Mouse (Mus musculus) limb, embryonic 12.5 days (tissue): ENCODE data around the gene Galntl6. TPM values are rescaled to one million over a fixed set of nuclear protein-coding genes. Genes with fewer than 3 reads are reported as not detected.

ENCODE experiments used
- ATAC-seq: fragments of 200-750 bp; cut with Nextera tagmentation; 2 replicates; pipeline ENCODE4 v1.8.0; 2017; ENCODE audit warnings: low read depth, moderate TSS enrichment; ENCODE audit not compliant: insufficient number of reproducible peaks, insufficient read depth, low FRiP score, low TSS enrichment
- H3K27ac ChIP-seq: fragments of 300-500 bp; sonication (generic); 2 replicates; pipeline ENCODE4 v1.5.1; 2016; ENCODE audit warnings: mild to moderate bottlenecking, moderate library complexity
- H3K27me3 ChIP-seq: fragments of 300-500 bp; sonication (generic); 2 replicates; pipeline ENCODE4 v1.6.1; 2016; ENCODE audit warnings: mild to moderate bottlenecking, moderate library complexity
- H3K36me3 ChIP-seq: fragments of 300-500 bp; sonication (generic); 2 replicates; pipeline ENCODE4 v1.6.1; 2016; ENCODE audit warnings: mild to moderate bottlenecking, moderate library complexity
- H3K4me1 ChIP-seq: fragments of 300-500 bp; sonication (generic); replicated peaks from 2 replicates; pipeline ENCODE4 v1.6.1; 2016
- H3K4me2 ChIP-seq: fragments of 300-500 bp; sonication (generic); 2 replicates; pipeline ENCODE4 v1.6.1; 2016; ENCODE audit warnings: mild to moderate bottlenecking, moderate library complexity
- H3K4me3 ChIP-seq: fragments of 300-500 bp; sonication (generic); replicated peaks from 2 replicates; pipeline ENCODE4 v1.5.1; 2016; ENCODE audit warnings: mild to moderate bottlenecking
- H3K9ac ChIP-seq: fragments of 300-500 bp; sonication (generic); replicated peaks from 2 replicates; pipeline ENCODE4 v1.6.1; 2016; ENCODE audit warnings: mild to moderate bottlenecking, moderate library complexity
- H3K9me3 ChIP-seq: fragments of 300-500 bp; sonication (generic); 2 replicates; pipeline ENCODE4 v1.6.1; 2016; ENCODE audit warnings: mild to moderate bottlenecking, moderate library complexity
- WGBS: fragments of 180-500 bp; shearing (Covaris S2); methylation state at CpG from one replicate; pipeline ENCODE4 v1.1.7; 2016; 5-methylcytosine and 5-hydroxymethylcytosine counted together
- polyA plus RNA-seq: library from polyadenylated mRNA; unstranded; fragments of >200 nt; fragmentation: Nextera tagmentation; extraction: Ambion mirVana; gene quantifications from 2 replicates; pipeline ENCODE4 v1.2.1, GENCODE M21; 2016

Gene Galntl6
- polyA plus RNA-seq, 1 experiment from 2014 or later: 1.4 TPM

- peaks cover 6% of the 10 kb centered on the region; the same call in 1 of the 2 replicates for H3K27me3 ChIP-seq
- H3K9me3 ChIP-seq: no peaks in the 10 kb centered on the region
- H3K27ac ChIP-seq: no peak overlapping the region; the same call in 1 of the 2 replicates
- H3K9ac ChIP-seq: no peak overlapping the region
- H3K36me3 ChIP-seq: no peaks in the 10 kb centered on the region
- no peak overlapping the region for H3K4me3 ChIP-seq
- 31% methylated on average over 5 of the region's 5 CpGs for WGBS
- no peak overlapping the region; the same call in 1 of the 2 replicates for H3K4me2 ChIP-seq
- peak; percentile 47; the same call in 1 of the 2 replicates for ATAC-seq
- H3K4me1 ChIP-seq: peaks cover 4% of the 10 kb centered on the region
Observed at GRCm38 (mm10) chr8:57965508-57965907, 946.9 kb downstream of the Galntl6 start.

- H3K9me3 ChIP-seq: no peaks in the 10 kb centered on the region
- no peak overlapping the region for H3K4me3 ChIP-seq
- no peak for ATAC-seq
- no peak overlapping the region for H3K27ac ChIP-seq
- no peak overlapping the region for H3K4me2 ChIP-seq
- H3K9ac ChIP-seq: no peak overlapping the region
- peaks cover 4% of the 10 kb centered on the region for H3K4me1 ChIP-seq
- no peaks in the 10 kb centered on the region for H3K36me3 ChIP-seq
- WGBS: 61% methylated on average over 12 of the region's 12 CpGs
- peaks cover 6% of the 10 kb centered on the region; the same call in 1 of the 2 replicates for H3K27me3 ChIP-seq
Observed at GRCm38 (mm10) chr8:57962286-57963110, 949.9 kb downstream of the Galntl6 start.

GRCm38 (mm10) chr8:57959136-57959535 is 953.3 kb downstream of the Galntl6 start:
- Histone ChIP-seq H3K4me3 (no peak overlapping the region), H3K27me3 (peaks cover 6% of the 10 kb centered on the region; the same call in 1 of the 2 replicates), H3K9ac (no peak overlapping the region), H3K4me1 (no peaks in the 10 kb centered on the region), H3K27ac (no peak overlapping the region), H3K9me3 (no peaks in the 10 kb centered on the region), H3K36me3 (no peaks in the 10 kb centered on the region), H3K4me2 (no peak overlapping the region)
- no peak for ATAC-seq
- 77% methylated on average over 3 of the region's 3 CpGs for WGBS

GRCm38 (mm10) chr8:57958121-57958901 is 954.1 kb downstream of the Galntl6 start:
- Histone ChIP-seq H3K9ac (no peak overlapping the region), H3K9me3 (no peaks in the 10 kb centered on the region), H3K36me3 (no peaks in the 10 kb centered on the region), H3K27me3 (no peaks in the 10 kb centered on the region), H3K4me3 (no peak overlapping the region), H3K4me1 (no peaks in the 10 kb centered on the region), H3K4me2 (no peak overlapping the region), H3K27ac (no peak overlapping the region)
- ATAC-seq: no peak
- WGBS: 40% methylated on average over 16 of the region's 16 CpGs

- Histone ChIP-seq H3K4me3 (no peak overlapping the region), H3K4me2 (no peak overlapping the region), H3K4me1 (no peaks in the 10 kb centered on the region), H3K27me3 (no peaks in the 10 kb centered on the region), H3K9me3 (no peaks in the 10 kb centered on the region), H3K9ac (no peak overlapping the region), H3K36me3 (no peaks in the 10 kb centered on the region), H3K27ac (no peak overlapping the region)
- no peak for ATAC-seq
- 92% methylated on average over 7 of the region's 7 CpGs for WGBS
Observed at GRCm38 (mm10) chr8:57955501-57955900, 956.9 kb downstream of the Galntl6 start.

GRCm38 (mm10) chr8:57941113-57941512 is 971.3 kb downstream of the Galntl6 start:
- no peak overlapping the region for H3K4me3 ChIP-seq
- H3K4me2 ChIP-seq: no peak overlapping the region
- no peaks in the 10 kb centered on the region for H3K9me3 ChIP-seq
- no peak overlapping the region for H3K9ac ChIP-seq
- 0 out of 2 replicates have a peak, but pooled peaks cover 5% of the 10 kb centered on the region for H3K27me3 ChIP-seq
- no peaks in the 10 kb centered on the region for H3K36me3 ChIP-seq
- no peak overlapping the region for H3K27ac ChIP-seq
- H3K4me1 ChIP-seq: no peaks in the 10 kb centered on the region
- no peak for ATAC-seq
- 70% methylated on average over 2 of the region's 2 CpGs for WGBS

GRCm38 (mm10) chr8:57939856-57940420 is 972.5 kb downstream of the Galntl6 start:
- Histone ChIP-seq H3K9me3 (no peaks in the 10 kb centered on the region), H3K4me2 (peak overlapping the region; percentile 18; the same call in 1 of the 2 replicates), H3K27me3 (0 out of 2 replicates have a peak, but pooled peaks cover 5% of the 10 kb centered on the region), H3K4me1 (no peaks in the 10 kb centered on the region), H3K4me3 (no peak overlapping the region), H3K27ac (no peak overlapping the region), H3K36me3 (no peaks in the 10 kb centered on the region), H3K9ac (no peak overlapping the region)
- WGBS: 65% methylated on average over 5 of the region's 5 CpGs
- ATAC-seq: no peak

GRCm38 (mm10) chr8:57939177-57939855 is 973.1 kb downstream of the Galntl6 start:
- H3K27me3 ChIP-seq: 0 out of 2 replicates have a peak, but pooled peaks cover 5% of the 10 kb centered on the region
- H3K9me3 ChIP-seq: no peaks in the 10 kb centered on the region
- ATAC-seq: no peak
- H3K4me2 ChIP-seq: peak overlapping the region; percentile 18; the same call in 1 of the 2 replicates
- no peak overlapping the region for H3K4me3 ChIP-seq
- 23% methylated on average over 8 of the region's 8 CpGs for WGBS
- H3K9ac ChIP-seq: no peak overlapping the region
- H3K27ac ChIP-seq: no peak overlapping the region
- H3K4me1 ChIP-seq: no peaks in the 10 kb centered on the region
- no peaks in the 10 kb centered on the region for H3K36me3 ChIP-seq

- Histone ChIP-seq H3K9ac (no peak overlapping the region), H3K4me1 (no peaks in the 10 kb centered on the region), H3K36me3 (no peaks in the 10 kb centered on the region), H3K4me3 (no peak overlapping the region), H3K4me2 (no peak overlapping the region), H3K27ac (no peak overlapping the region), H3K9me3 (no peaks in the 10 kb centered on the region), H3K27me3 (no peaks in the 10 kb centered on the region)
- WGBS: 72% methylated on average over 6 of the region's 6 CpGs
- no peak for ATAC-seq
Observed at GRCm38 (mm10) chr8:57927074-57927473, 985.4 kb downstream of the Galntl6 start.

- H3K9ac ChIP-seq: no peak overlapping the region
- no peak overlapping the region for H3K4me3 ChIP-seq
- no peak overlapping the region for H3K27ac ChIP-seq
- no peaks in the 10 kb centered on the region for H3K9me3 ChIP-seq
- WGBS: 87% methylated on average over 6 of the region's 6 CpGs
- H3K4me2 ChIP-seq: no peak overlapping the region
- no peaks in the 10 kb centered on the region for H3K36me3 ChIP-seq
- no peak for ATAC-seq
- H3K27me3 ChIP-seq: no peaks in the 10 kb centered on the region
- no peaks in the 10 kb centered on the region for H3K4me1 ChIP-seq
Observed at GRCm38 (mm10) chr8:57923556-57923955, 988.9 kb downstream of the Galntl6 start.
